Mouse (Mus musculus): ENCODE measurements around the gene Gfi1b.

GRCm38 (mm10) chr2:28633136-28633535 is 11.4 kb upstream of the Gfi1b start:
- TF ChIP-seq EP300 (optimal IDR thresholded peaks at IDR 0.05) (no peak), CTCF (IDR thresholded peaks at IDR 0.05; ENCODE audit: low read depth) (peak; percentile 36)
